Mouse (Mus musculus) cortical plate, adult 2 months (tissue): Measurements from ENCODE around the gene Tmem45a2.

Experiments used
- CTCF ChIP-seq: fragments of 200-500 bp; IDR thresholded peaks from 2 replicates; pipeline ENCODE4 v1.5.1; 2011; ENCODE audit warnings: mild to moderate bottlenecking, control low read depth, low read length; ENCODE audit not compliant: insufficient read depth; ENCODE audit errors: extremely low read depth
- POLR2A ChIP-seq: fragments of 200-500 bp; IDR thresholded peaks from 2 replicates; pipeline ENCODE4 v1.6.1; 2011; ENCODE audit warnings: mild to moderate bottlenecking, low read length, control low read depth; ENCODE audit not compliant: insufficient read depth; ENCODE audit errors: extremely low read depth

DNA sequence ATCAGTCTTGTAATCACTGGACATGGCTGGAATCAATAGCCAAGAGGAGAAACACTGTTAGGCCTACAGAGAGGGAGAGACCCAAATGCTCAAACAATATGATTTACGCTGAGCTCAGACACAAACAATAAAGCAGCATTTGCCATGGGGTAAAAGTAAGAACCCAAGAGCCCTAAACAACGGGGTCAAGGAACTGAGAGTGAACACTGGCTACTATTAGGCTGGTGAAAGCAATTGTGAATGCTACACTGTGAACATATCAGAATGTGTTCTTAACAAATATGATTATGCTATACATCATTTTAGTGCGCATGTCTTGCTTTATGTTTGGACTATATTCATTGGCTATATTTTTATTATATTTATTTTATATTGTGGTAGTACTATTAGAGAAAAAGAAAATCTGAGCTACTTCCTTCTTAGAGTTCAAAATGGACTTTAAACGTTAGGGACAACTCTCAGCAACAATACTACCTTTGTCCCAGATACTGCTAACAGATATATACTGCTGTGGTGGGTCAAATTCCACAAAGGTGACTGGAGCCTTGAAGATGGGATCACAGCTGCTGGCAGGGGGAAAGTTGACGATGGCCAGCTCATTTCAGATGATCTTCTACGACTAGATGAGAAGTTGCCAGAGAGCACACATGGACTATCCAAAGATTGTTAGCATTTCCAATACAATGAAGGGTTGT is 21.9 kb upstream of the Tmem45a2 start:
- TF ChIP-seq POLR2A: no peak
- TF ChIP-seq CTCF: no peak
